Mouse (Mus musculus) intestine, embryonic 14.5 days (tissue): ENCODE measurements at regions not wholly inside any gene's neighbourhood (a gene's known extent, or its start where the extent isn't known, plus 50 kb on each side); places are given as distances from the start of the nearest gene placed in this dataset.

Experiments
- ATAC-seq: fragments of 200-750 bp; cut with Nextera tagmentation; replicated peaks from 2 replicates; pipeline ENCODE4 v1.8.0; 2017; ENCODE audit warnings: low read depth, moderate number of reproducible peaks, moderate TSS enrichment, moderate library complexity; ENCODE audit not compliant: low FRiP score, low TSS enrichment
- DNase-seq: peaks from one replicate; pipeline ENCODE4 v3.0.0-alpha.2; 2018; ENCODE audit warnings: low spot score
- H3K27ac ChIP-seq: fragments of 300-500 bp; sonication (generic); 2 replicates; pipeline ENCODE4 v1.5.1; 2014; ENCODE audit warnings: low read depth, mild to moderate bottlenecking, control low read depth
- H3K27me3 ChIP-seq: fragments of 300-500 bp; sonication (generic); replicated peaks from 2 replicates; pipeline ENCODE4 v1.6.1; 2014; ENCODE audit warnings: low read length, control low read depth; ENCODE audit not compliant: control insufficient read depth, insufficient read depth
- H3K36me3 ChIP-seq: fragments of 300-500 bp; sonication (generic); 2 replicates; pipeline ENCODE4 v1.6.1; 2014; ENCODE audit warnings: low read length, control low read depth; ENCODE audit not compliant: control insufficient read depth, insufficient read depth
- H3K4me1 ChIP-seq: fragments of 300-500 bp; sonication (generic); replicated peaks from 2 replicates; pipeline ENCODE4 v1.6.1; 2014; ENCODE audit warnings: low read length, control low read depth, mixed read lengths; ENCODE audit not compliant: control insufficient read depth, insufficient read depth
- H3K4me2 ChIP-seq: fragments of 300-500 bp; sonication (generic); 2 replicates; pipeline ENCODE4 v1.6.1; 2014; ENCODE audit warnings: low read length
- H3K4me3 ChIP-seq: fragments of 300-500 bp; sonication (generic); 2 replicates; pipeline ENCODE4 v1.5.1; 2014; ENCODE audit warnings: low read depth, low read length, control low read depth, mixed read lengths
- H3K9ac ChIP-seq: fragments of 300-500 bp; sonication (generic); 2 replicates; pipeline ENCODE4 v1.6.1; 2014; ENCODE audit warnings: mild to moderate bottlenecking, low read length
- H3K9me3 ChIP-seq: fragments of 300-500 bp; sonication (generic); 2 replicates; pipeline ENCODE4 v1.6.1; 2016; ENCODE audit warnings: low read length, control low read depth; ENCODE audit not compliant: control insufficient read depth
- WGBS: fragments of 180-500 bp; shearing (Covaris S2); extraction: QIAGEN DNeasy Blood & Tissue Kit; methylation state at CpG from one replicate; pipeline ENCODE4 v1.1.7; 2014; 5-methylcytosine and 5-hydroxymethylcytosine counted together

DNA sequence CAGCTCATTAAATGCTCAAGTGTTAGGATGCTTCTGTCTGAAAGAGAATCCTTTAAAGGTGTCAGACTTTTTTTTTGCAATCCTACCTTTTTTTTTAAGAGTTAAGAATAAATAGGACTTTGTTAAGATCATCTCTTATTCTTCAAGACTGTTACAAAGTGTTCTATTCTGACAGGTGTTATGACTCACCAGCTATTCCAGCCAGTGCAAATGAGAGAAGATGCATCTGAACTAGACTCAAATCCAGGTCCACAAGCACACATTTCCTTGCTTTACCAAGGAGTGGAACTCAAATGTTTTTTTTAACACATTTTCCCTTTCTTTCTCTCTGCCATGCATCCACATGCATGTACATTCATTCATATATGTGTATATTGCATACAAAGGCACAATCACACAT, 98.4 kb upstream of the Atp10a start:
- Histone ChIP-seq H3K9ac (no peak overlapping the region), H3K4me2 (no peak overlapping the region), H3K4me3 (no peak overlapping the region), H3K36me3 (no peaks in the 10 kb centered on the region), H3K9me3 (no peaks in the 10 kb centered on the region), H3K4me1 (no peaks in the 10 kb centered on the region), H3K27ac (no peak overlapping the region), H3K27me3 (no peaks in the 10 kb centered on the region)
- ATAC-seq (no peak), DNase-seq (no peak)

DNA sequence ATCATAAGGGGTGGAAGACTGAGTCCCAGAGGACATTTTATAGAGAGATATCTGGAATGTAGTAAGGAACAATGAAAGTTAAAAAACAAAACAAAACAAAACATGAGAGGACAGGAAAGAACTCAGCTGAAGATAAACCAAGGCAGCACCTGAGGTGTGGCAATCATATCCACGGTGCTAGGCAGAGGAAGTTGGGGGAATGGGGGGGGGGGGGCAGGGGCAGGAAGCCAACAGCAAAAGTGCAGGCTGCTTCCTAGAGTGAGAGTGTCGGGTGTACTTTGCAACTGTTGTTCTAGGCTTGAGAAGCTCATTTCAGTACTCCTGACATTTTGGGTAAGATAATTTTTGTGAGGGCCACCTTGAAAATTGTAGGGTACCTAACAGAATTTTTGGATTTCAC, 87.2 kb upstream of the Atp10a start:
- Histone ChIP-seq H3K27me3 (no peaks in the 10 kb centered on the region), H3K9me3 (no peaks in the 10 kb centered on the region), H3K27ac (no peak overlapping the region), H3K36me3 (no peaks in the 10 kb centered on the region), H3K4me1 (no peaks in the 10 kb centered on the region), H3K9ac (no peak overlapping the region), H3K4me2 (no peak overlapping the region), H3K4me3 (no peak overlapping the region)
- DNase-seq (no peak), ATAC-seq (no peak)
- WGBS = 55% methylated on average over 2 of the region's 2 CpGs

DNA sequence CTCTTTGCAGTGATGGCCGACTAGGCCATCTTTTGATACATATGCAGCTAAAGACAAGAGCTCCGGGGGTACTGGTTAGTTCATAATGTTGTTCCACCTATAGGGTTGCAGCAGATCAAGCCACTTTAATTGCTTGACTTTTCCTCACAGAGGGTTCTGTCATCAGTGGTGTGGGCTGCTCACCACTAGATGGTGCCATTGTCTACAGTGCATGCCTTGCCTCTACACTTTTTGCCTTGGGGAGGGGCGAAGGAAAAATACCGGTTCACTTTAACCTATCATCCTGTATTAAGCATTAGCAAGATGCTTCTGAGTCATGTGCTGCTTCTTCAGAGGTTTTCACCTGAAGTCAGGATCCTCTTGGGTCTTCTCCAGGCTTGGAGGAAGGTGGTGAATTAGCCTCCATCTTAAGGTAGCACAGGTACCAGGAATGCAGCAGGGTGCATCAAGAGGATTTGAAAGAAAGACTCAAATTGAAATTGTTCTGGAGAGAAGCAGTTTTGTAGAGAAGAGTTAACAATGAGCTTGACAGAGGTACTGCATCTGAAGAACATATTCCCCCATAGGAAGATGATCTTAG, 71.6 kb upstream of the Atp10a start:
- Histone ChIP-seq H3K36me3 (no peaks in the 10 kb centered on the region), H3K9ac (no peak overlapping the region), H3K27ac (no peak overlapping the region), H3K9me3 (no peaks in the 10 kb centered on the region), H3K27me3 (no peaks in the 10 kb centered on the region), H3K4me1 (no peaks in the 10 kb centered on the region), H3K4me2 (no peak overlapping the region), H3K4me3 (no peak overlapping the region)
- 28% methylated on average over 4 of the region's 4 CpGs for WGBS
- DNase-seq (peak; percentile 72), ATAC-seq (peak; percentile 50; the same call in 1 of the 2 replicates)

DNA sequence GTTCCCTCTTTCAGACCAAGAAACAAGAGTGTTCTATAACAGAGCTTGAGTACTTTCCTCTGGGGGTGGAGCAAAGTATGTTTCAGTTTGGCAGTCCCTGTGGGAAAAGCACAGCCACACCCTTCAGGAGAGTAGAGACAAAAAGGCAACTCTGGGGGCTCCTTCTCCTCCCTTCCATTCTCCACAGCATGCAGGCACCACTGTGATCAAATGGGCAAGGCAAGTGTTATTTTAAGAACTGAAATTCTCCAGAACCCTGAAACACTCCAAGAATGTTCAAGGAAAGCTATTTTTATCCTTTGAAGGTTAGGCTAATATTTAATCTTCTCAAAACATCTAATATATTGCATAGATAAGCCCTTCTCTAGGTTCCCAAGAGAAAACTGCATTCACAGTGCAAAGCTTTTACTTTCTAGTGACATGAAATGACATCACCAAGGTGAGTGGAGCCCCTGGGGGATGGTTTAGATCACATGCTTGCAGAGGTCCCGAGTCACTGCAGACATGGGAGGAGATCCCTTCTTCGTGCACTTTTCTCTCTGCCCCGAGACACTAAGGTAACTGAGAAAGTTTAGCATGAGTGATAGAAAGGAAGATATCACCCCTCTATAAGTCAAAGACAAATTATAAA, 70.2 kb upstream of the Atp10a start:
- Histone ChIP-seq H3K9me3 (no peaks in the 10 kb centered on the region), H3K9ac (no peak overlapping the region), H3K4me3 (no peak overlapping the region), H3K27me3 (no peaks in the 10 kb centered on the region), H3K27ac (no peak overlapping the region), H3K4me1 (no peaks in the 10 kb centered on the region), H3K36me3 (no peaks in the 10 kb centered on the region), H3K4me2 (no peak overlapping the region)
- DNase-seq = no peak
- 25% methylated on average over 3 of the region's 3 CpGs for WGBS
- ATAC-seq = 0 out of 2 replicates have a peak, but pooled peaks have one; percentile 15

DNA sequence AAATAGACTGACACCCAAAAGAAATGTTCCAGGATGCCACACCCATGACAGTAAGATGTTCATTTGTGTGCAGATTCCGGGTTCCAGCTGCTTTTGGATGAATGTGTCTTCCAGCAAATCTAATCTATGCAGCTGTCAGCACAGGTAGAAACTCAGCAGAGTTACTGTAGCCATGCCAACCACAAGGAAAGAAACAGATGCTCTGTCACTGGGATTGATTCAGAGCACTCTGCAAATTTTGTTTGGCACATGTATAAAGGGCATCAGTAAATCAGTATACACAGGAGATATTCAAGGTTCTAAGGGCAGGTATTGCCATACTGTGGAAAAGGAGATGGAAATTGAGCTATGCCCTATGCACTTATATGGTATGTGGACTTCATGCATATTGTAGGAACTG, 60.0 kb upstream of the Atp10a start:
- no peak overlapping the region for H3K4me2 ChIP-seq

More for the DNA sequence above, 60.0 kb upstream of the Atp10a start:
- no peaks in the 10 kb centered on the region for H3K27me3 ChIP-seq
- WGBS = 57% methylated on average over 1 of the region's 1 CpGs
- no peak for DNase-seq
- H3K4me1 ChIP-seq = no peaks in the 10 kb centered on the region
- no peaks in the 10 kb centered on the region for H3K9me3 ChIP-seq
- no peak overlapping the region for H3K9ac ChIP-seq
- H3K27ac ChIP-seq = no peak overlapping the region
- H3K36me3 ChIP-seq = no peaks in the 10 kb centered on the region
- no peak overlapping the region for H3K4me3 ChIP-seq
- ATAC-seq = no peak
